Comparison of ENCODE assay signal across 13 mouse cellular contexts in the genomic region with DNA sequence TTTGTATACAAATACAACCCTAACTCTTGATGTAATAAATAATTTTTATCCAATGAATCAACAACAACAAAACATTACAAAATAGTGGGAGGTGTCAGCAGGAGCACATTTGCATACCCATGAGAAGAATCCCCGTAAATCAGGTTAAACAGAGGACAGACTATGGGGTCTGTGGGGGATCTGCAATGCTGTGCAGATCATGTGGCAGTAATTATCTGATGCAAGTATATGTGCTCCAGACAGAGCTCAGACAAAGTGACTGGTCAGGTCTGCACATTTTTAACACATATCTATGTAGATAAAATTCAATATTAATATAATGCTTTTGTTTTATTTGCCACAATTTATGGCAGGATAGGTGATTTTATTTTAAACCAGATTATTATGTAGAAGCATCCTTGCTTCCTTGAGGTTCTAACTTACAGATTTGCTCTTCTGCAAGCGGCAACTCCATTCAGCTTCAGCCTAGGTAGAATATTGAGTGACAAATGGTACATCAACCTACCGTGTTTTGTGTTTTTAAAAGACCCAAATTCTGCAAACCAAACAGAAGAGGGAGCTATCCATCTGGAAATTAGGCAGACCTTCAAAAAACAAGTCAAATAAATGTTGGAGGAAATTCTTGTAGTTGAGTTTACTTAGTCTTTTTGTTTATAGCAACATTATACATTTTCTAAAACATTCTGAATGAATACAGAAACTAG.
A peak's percentile ranks its signal among the peaks of the same experiment; 100 is the strongest.
DNase-seq lines count a peak whose midpoint lies in the region; ATAC-seq and TF ChIP-seq lines count a peak whose summit lies in the region.
"Had no signal": no experiment of that assay in that cellular context is flagged by ENCODE, and none has a peak within 500 bp of the region (broad histone marks: within the 10 kb centered on the region; RNA-seq: fewer than 3 reads in every experiment).

No protein-coding gene starts in this region.

- H3K36me3 ChIP-seq in forebrain, embryonic 11.5 days (ENCODE audit: control insufficient read depth, insufficient read depth, low read length) = no peaks in the 10 kb centered on the region
- H3K36me3 ChIP-seq in forebrain, embryonic 13.5 days (ENCODE audit: poor library complexity, severe bottlenecking) = no peaks in the 10 kb centered on the region
- no peaks in the 10 kb centered on the region for H3K36me3 ChIP-seq in lung, embryonic 14.5 days (ENCODE audit: insufficient read depth)
- no peaks in the 10 kb centered on the region for H3K36me3 ChIP-seq in midbrain, embryonic 11.5 days (ENCODE audit: control insufficient read depth, insufficient read depth, low read length)

- intact Hi-C loops in heart, postnatal 10 days (cut with DNase I) = no loop called here

- no peak overlapping the region for H3K4me3 ChIP-seq in forebrain, embryonic 11.5 days (ENCODE audit: low read depth, low read length)
- H3K4me3 ChIP-seq in forebrain, embryonic 13.5 days = no peak overlapping the region
- H3K4me3 ChIP-seq in lung, embryonic 14.5 days (ENCODE audit: low read depth, low read length) = no peak overlapping the region
- H3K4me3 ChIP-seq in midbrain, embryonic 11.5 days (ENCODE audit: low read depth, low read length) = no peak overlapping the region

- no peaks in the 10 kb centered on the region for H3K27me3 ChIP-seq in forebrain, embryonic 11.5 days (ENCODE audit: control insufficient read depth, insufficient read depth, low read length)
- no peaks in the 10 kb centered on the region for H3K27me3 ChIP-seq in forebrain, embryonic 13.5 days
- H3K27me3 ChIP-seq in lung, embryonic 14.5 days (ENCODE audit: insufficient read depth, low read length) = no peaks in the 10 kb centered on the region
- H3K27me3 ChIP-seq in midbrain, embryonic 11.5 days (ENCODE audit: control insufficient read depth, insufficient read depth, low read length) = peaks cover 3% of the 10 kb centered on the region; the same call in 1 of the 2 replicates

- 0 out of 2 replicates have a peak, but pooled peaks have one; percentile 13 for TF ChIP-seq CTCF in lung, embryonic 14.5 days (IDR thresholded peaks at IDR 0.05; ENCODE audit: low read depth)

- 23% methylated on average over 3 of the region's 3 CpGs for WGBS in forebrain, embryonic 11.5 days
- WGBS in forebrain, embryonic 13.5 days = 21% methylated on average over 3 of the region's 3 CpGs
- 57% methylated on average over 3 of the region's 3 CpGs for WGBS in lung, embryonic 14.5 days
- WGBS in midbrain, embryonic 11.5 days = 34% methylated on average over 3 of the region's 3 CpGs

- no peaks in the 10 kb centered on the region for H3K9me3 ChIP-seq in forebrain, embryonic 11.5 days (ENCODE audit: control insufficient read depth, low read length)
- H3K9me3 ChIP-seq in forebrain, embryonic 13.5 days (replicated peaks) = no peaks in the 10 kb centered on the region
- no peaks in the 10 kb centered on the region for H3K9me3 ChIP-seq in lung, embryonic 14.5 days (ENCODE audit: low read depth, low read length)
- H3K9me3 ChIP-seq in midbrain, embryonic 11.5 days (ENCODE audit: control insufficient read depth, low read length) = no peaks in the 10 kb centered on the region

- no peak overlapping the region for H3K4me2 ChIP-seq in forebrain, embryonic 11.5 days (ENCODE audit: low read depth, low read length, severe bottlenecking)
- no peak overlapping the region for H3K4me2 ChIP-seq in forebrain, embryonic 13.5 days
- H3K4me2 ChIP-seq in lung, embryonic 14.5 days = no peak overlapping the region
- no peak overlapping the region for H3K4me2 ChIP-seq in midbrain, embryonic 11.5 days

- ATAC-seq in forebrain, embryonic 11.5 days (replicated peaks; ENCODE audit: low FRiP score) = peak; percentile 47; the same call in 1 of the 2 replicates
- ATAC-seq in forebrain, embryonic 13.5 days = no peak
- no peak for ATAC-seq in lung, embryonic 14.5 days (ENCODE audit: insufficient read depth)
- ATAC-seq in midbrain, embryonic 11.5 days (ENCODE audit: low FRiP score) = peak; percentile 43; the same call in 1 of the 2 replicates
- no peak for ATAC-seq in monocyte, adult 5-6 weeks (replicated peaks; ENCODE audit: insufficient number of reproducible peaks, low FRiP score, low TSS enrichment, poor library complexity, severe bottlenecking)

- no peak for DNase-seq in forebrain, embryonic 11.5 days (ENCODE audit: low spot score)
- peak; percentile 4 for DNase-seq in lung, embryonic 14.5 days
- no peak for DNase-seq in lung, postnatal 36 days
- peak; percentile 86 for DNase-seq in midbrain, embryonic 11.5 days (ENCODE audit: low spot score, missing footprints)
- no peak for DNase-seq in heart, postnatal 10 days
- DNase-seq in heart, adult 11 months = no peak
- DNase-seq: adrenal gland, postnatal 36 days; cerebellum, postnatal 36 days; kidney, adult 11 months; lung, postnatal 4 days; thymus, postnatal 25 days had no signal

- H3K9ac ChIP-seq in forebrain, embryonic 11.5 days (ENCODE audit: low read length) = no peak overlapping the region
- H3K9ac ChIP-seq in forebrain, embryonic 13.5 days = no peak overlapping the region
- H3K9ac ChIP-seq in lung, embryonic 14.5 days = no peak overlapping the region
- no peak overlapping the region for H3K9ac ChIP-seq in midbrain, embryonic 11.5 days (ENCODE audit: low read length)

- no peaks in the 10 kb centered on the region; the same call in 1 of the 2 replicates for H3K4me1 ChIP-seq in forebrain, embryonic 11.5 days (replicated peaks; ENCODE audit: control insufficient read depth, insufficient read depth, low read length)
- H3K4me1 ChIP-seq in forebrain, embryonic 13.5 days = peaks cover 7% of the 10 kb centered on the region
- H3K4me1 ChIP-seq in lung, embryonic 14.5 days (ENCODE audit: insufficient read depth) = no peaks in the 10 kb centered on the region
- H3K4me1 ChIP-seq in midbrain, embryonic 11.5 days (ENCODE audit: control insufficient read depth, insufficient read depth, low read length) = peaks cover 8% of the 10 kb centered on the region

- no peak overlapping the region for H3K27ac ChIP-seq in forebrain, embryonic 11.5 days (ENCODE audit: low read depth, low read length)
- H3K27ac ChIP-seq in forebrain, embryonic 13.5 days = no peak overlapping the region
- H3K27ac ChIP-seq in lung, embryonic 14.5 days (ENCODE audit: low read depth) = no peak overlapping the region
- no peak overlapping the region for H3K27ac ChIP-seq in midbrain, embryonic 11.5 days (ENCODE audit: low read depth, low read length)

Comparison
In these comparisons a context has a peak if more than half of its experiments do, and no peak if none do; other contexts are left out.
1. ATAC-seq: peak in forebrain, embryonic 11.5 days (single experiment) and midbrain, embryonic 11.5 days (single experiment); none in forebrain, embryonic 13.5 days (single experiment), lung, embryonic 14.5 days (single experiment) and monocyte, adult 5-6 weeks (single experiment).
2. DNase-seq: peak in lung, embryonic 14.5 days (single experiment) and midbrain, embryonic 11.5 days (single experiment); none in forebrain, embryonic 11.5 days (single experiment), lung, postnatal 36 days (single experiment), heart, postnatal 10 days (0 of 2) and heart, adult 11 months (single experiment).